Mouse (Mus musculus) cerebellum, adult 2 months (tissue): Measurements from ENCODE around the gene Fopnl. TPM values are rescaled to one million over a fixed set of nuclear protein-coding genes. Genes with fewer than 3 reads are reported as not detected.

Experiments
- DNase-seq, 2 experiments: peaks; one replicate each; pipeline ENCODE4 v3.0.0; 2021
- H3K27ac ChIP-seq: fragments of 200-500 bp; 2 replicates; pipeline ENCODE4 v1.5.1; 2012; ENCODE audit warnings: low read length, control low read depth, inconsistent platforms; ENCODE audit not compliant: insufficient read depth
- H3K27me3 ChIP-seq: fragments of 200-500 bp; 2 replicates; pipeline ENCODE4 v1.6.1; 2012; ENCODE audit warnings: inconsistent platforms, mild to moderate bottlenecking, low read length, moderate library complexity; ENCODE audit not compliant: control insufficient read depth, insufficient read depth
- H3K4me1 ChIP-seq: fragments of 200-500 bp; 2 replicates; pipeline ENCODE4 v1.6.1; 2011; ENCODE audit warnings: low read length; ENCODE audit not compliant: control insufficient read depth, insufficient read depth
- H3K4me3 ChIP-seq: fragments of 200-500 bp; replicated peaks from 2 replicates; pipeline ENCODE3; 2011; ENCODE audit warnings: mild to moderate bottlenecking, low read depth, low read length, control low read depth; ENCODE audit not compliant: insufficient read depth
- CTCF ChIP-seq: fragments of 200-500 bp; IDR thresholded peaks from 2 replicates; pipeline ENCODE4 v1.5.1; 2011; ENCODE audit warnings: low read depth, mild to moderate bottlenecking, control low read depth, low read length, moderate library complexity, borderline replicate concordance; ENCODE audit not compliant: insufficient read depth
- POLR2A ChIP-seq: fragments of 200-500 bp; IDR thresholded peaks from 2 replicates; pipeline ENCODE4 v1.6.1; 2011; ENCODE audit warnings: low read length, control low read depth, borderline replicate concordance; ENCODE audit not compliant: insufficient read depth
- WGBS: fragments of 180-500 bp; shearing (Covaris S2); methylation state at CpG from one replicate; pipeline ENCODE4 v1.1.7; 2018; 5-methylcytosine and 5-hydroxymethylcytosine counted together
- polyA plus RNA-seq: library from polyadenylated mRNA; depleted of rRNA; stranded (reverse); fragments of >200 nt; gene quantifications from 2 replicates; pipeline ENCODE4 v1.2.3, GENCODE M21; 2012

Gene Fopnl
- polyA plus RNA-seq, 1 experiment = 69.5 TPM

GRCm38 (mm10) chr16:14303148-14303547 is 14.1 kb downstream of the Fopnl start:
- Histone ChIP-seq H3K27ac (no peak overlapping the region), H3K27me3 (no peaks in the 10 kb centered on the region), H3K4me3 (no peak overlapping the region), H3K4me1 (no peaks in the 10 kb centered on the region)
- DNase-seq = no peak
- 56% methylated on average over 2 of the region's 2 CpGs for WGBS
- TF ChIP-seq CTCF = no peak
- no peak for TF ChIP-seq POLR2A

DNA sequence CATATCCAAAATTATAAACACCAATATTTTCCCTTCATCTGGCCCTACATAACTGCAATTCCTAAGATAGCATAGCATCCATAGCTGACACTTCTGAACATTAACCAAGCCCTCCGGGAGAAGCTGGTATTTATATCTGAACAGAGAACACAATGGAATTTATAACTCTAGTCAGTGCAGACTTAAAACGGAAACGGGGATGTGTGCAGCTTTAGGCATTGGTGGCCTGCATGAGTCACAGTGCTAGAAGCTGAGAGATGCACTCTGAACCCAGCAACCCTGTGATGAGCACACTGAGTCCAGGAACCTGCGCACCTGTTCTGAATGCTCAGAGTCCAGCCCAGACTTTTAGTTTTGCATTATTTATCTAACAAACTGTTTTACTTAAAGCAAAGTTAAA is 18.7 kb downstream of the Fopnl start:
- Histone ChIP-seq H3K27ac (no peak overlapping the region), H3K4me1 (no peaks in the 10 kb centered on the region), H3K27me3 (no peaks in the 10 kb centered on the region), H3K4me3 (no peak overlapping the region)
- no peak for DNase-seq
- TF ChIP-seq POLR2A = no peak
- TF ChIP-seq CTCF = no peak
- WGBS = 94% methylated on average over 4 of the region's 4 CpGs

- H3K27ac ChIP-seq = no peak overlapping the region
- whole genome bisulfite sequencing = 92% methylated on average over 4 of the region's 4 CpGs
- TF ChIP-seq CTCF (no peak), POLR2A (no peak)
- no peaks in the 10 kb centered on the region; the same call in 1 of the 2 replicates for H3K4me1 ChIP-seq
- no peak overlapping the region for H3K4me3 ChIP-seq
- no peaks in the 10 kb centered on the region for H3K27me3 ChIP-seq
- no peak for DNase-seq
Observed at GRCm38 (mm10) chr16:14297746-14298145, 19.5 kb downstream of the Fopnl start.

GRCm38 (mm10) chr16:14297137-14297536 is 20.1 kb downstream of the Fopnl start:
- DNase-seq = no peak
- Histone ChIP-seq H3K27ac (no peak overlapping the region), H3K4me3 (no peak overlapping the region), H3K27me3 (no peaks in the 10 kb centered on the region), H3K4me1 (peaks cover 1% of the 10 kb centered on the region; the same call in 1 of the 2 replicates)
- 83% methylated on average over 3 of the region's 3 CpGs for WGBS
- no peak for TF ChIP-seq CTCF
- no peak for TF ChIP-seq POLR2A

GRCm38 (mm10) chr16:14296544-14297124 is 20.6 kb downstream of the Fopnl start:
- H3K4me1 ChIP-seq = peaks cover 5% of the 10 kb centered on the region; the same call in 1 of the 2 replicates
- DNase-seq = no peak
- TF ChIP-seq POLR2A (no peak), CTCF (no peak)
- H3K27ac ChIP-seq = no peak overlapping the region
- H3K27me3 ChIP-seq = no peaks in the 10 kb centered on the region
- H3K4me3 ChIP-seq = no peak overlapping the region
- WGBS = 91% methylated on average over 2 of the region's 2 CpGs

DNA sequence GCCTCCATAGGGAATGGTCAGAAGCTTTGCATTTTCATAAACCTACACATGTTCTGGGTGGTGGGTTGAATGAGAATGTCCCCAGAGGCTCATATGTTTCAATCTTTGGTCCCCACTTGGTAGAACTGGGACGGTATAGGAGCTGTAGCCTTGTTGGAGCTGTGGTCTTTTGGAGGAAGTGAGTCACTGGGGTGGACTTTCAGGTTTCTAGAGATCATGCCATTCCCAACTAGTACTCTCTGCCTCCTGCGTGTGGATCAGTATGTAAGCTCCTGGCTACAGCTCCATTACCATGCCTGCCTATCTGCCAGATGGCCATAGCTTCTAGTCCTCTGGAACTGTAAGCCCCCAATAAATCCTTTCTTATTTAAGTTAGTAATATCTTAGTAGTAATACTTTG is 21.9 kb downstream of the Fopnl start:
- H3K27ac ChIP-seq = no peak overlapping the region
- WGBS = 78% methylated on average over 2 of the region's 2 CpGs
- TF ChIP-seq POLR2A (no peak), CTCF (no peak)
- no peak for DNase-seq
- peaks cover 5% of the 10 kb centered on the region; the same call in 1 of the 2 replicates for H3K4me1 ChIP-seq
- H3K27me3 ChIP-seq = no peaks in the 10 kb centered on the region
- no peak overlapping the region for H3K4me3 ChIP-seq

- H3K4me3 ChIP-seq = peak overlapping the region; percentile 18
- H3K27ac ChIP-seq = no peak overlapping the region
- TF ChIP-seq POLR2A (no peak), CTCF (no peak)
- WGBS = 8% methylated on average over 31 of the region's 31 CpGs
- no peak for DNase-seq
- H3K27me3 ChIP-seq = no peaks in the 10 kb centered on the region
- H3K4me1 ChIP-seq = peaks cover 5% of the 10 kb centered on the region; the same call in 1 of the 2 replicates
Observed at GRCm38 (mm10) chr16:14292205-14293199, 24.7 kb downstream of the Fopnl start.

DNA sequence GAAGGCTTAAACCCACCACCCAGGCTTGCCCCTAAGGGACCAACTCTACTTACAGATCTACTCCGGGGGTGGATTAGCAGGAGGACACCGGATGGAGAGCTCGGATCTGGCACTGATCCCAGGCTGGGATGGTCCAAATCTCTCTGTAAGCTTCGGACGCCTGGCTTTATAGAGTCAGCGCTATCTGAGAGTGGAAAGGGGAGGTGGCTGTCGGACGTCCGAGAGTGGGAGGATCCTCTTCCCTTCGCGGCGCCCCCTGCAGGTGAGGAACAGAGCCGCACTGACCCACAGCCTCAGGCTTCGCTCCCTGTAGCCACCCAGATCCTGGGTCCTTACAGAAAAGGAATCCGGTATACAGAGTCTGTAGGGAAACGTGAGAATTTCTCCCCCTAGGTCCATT is 26.0 kb downstream of the Fopnl start, which contains the start of gene Myh11:
Gene Myh11, minus strand, starts transcription at position 150 of the 400 bp plus-strand sequence.
- Histone ChIP-seq H3K4me3 (peak within 1 kb of the TSS; percentile 18), H3K4me1 (peaks cover 5% of the 10 kb centered on the region; the same call in 1 of the 2 replicates), H3K27me3 (no peaks in the 10 kb centered on the region), H3K27ac (no peak within 1 kb of the TSS)
- DNase-seq = peak; percentile 21 to 33
- WGBS = under 1% methylated on average over 16 of the region's 16 CpGs
- TF ChIP-seq CTCF (0 out of 2 replicates have a peak, but pooled peaks have one; percentile 20), POLR2A (no peak)
